Mouse (Mus musculus): ENCODE measurements at regions not wholly inside any gene's neighbourhood (a gene's known extent, or its start where the extent isn't known, plus 50 kb on each side); places are given as distances from the start of the nearest gene placed in this dataset.

GRCm38 (mm10) chr3:121618561-121618960 is 52.0 kb upstream of the 4930432M17Rik start:
- no peak for TF ChIP-seq CTCF (IDR thresholded peaks at IDR 0.05; ENCODE audit: insufficient read depth, low read length)
- no peak for TF ChIP-seq POLR2A (IDR thresholded peaks at IDR 0.05; ENCODE audit: borderline replicate concordance, extremely low read depth, low read depth, low read length)
